Mouse (Mus musculus) intestine, embryonic 14.5 days (tissue): ENCODE data around the gene Sytl5. TPM values are rescaled to one million over a fixed set of nuclear protein-coding genes. Genes with fewer than 3 reads are reported as not detected.

ENCODE experiments used
- ATAC-seq: fragments of 200-750 bp; cut with Nextera tagmentation; replicated peaks from 2 replicates; pipeline ENCODE4 v1.8.0; 2017; ENCODE audit warnings: low read depth, moderate number of reproducible peaks, moderate TSS enrichment, moderate library complexity; ENCODE audit not compliant: low FRiP score, low TSS enrichment
- DNase-seq: peaks from one replicate; pipeline ENCODE4 v3.0.0-alpha.2; 2018; ENCODE audit warnings: low spot score
- H3K27ac ChIP-seq: fragments of 300-500 bp; sonication (generic); 2 replicates; pipeline ENCODE4 v1.5.1; 2014; ENCODE audit warnings: low read depth, mild to moderate bottlenecking, control low read depth
- H3K27me3 ChIP-seq: fragments of 300-500 bp; sonication (generic); replicated peaks from 2 replicates; pipeline ENCODE4 v1.6.1; 2014; ENCODE audit warnings: low read length, control low read depth; ENCODE audit not compliant: control insufficient read depth, insufficient read depth
- H3K36me3 ChIP-seq: fragments of 300-500 bp; sonication (generic); 2 replicates; pipeline ENCODE4 v1.6.1; 2014; ENCODE audit warnings: low read length, control low read depth; ENCODE audit not compliant: control insufficient read depth, insufficient read depth
- H3K4me1 ChIP-seq: fragments of 300-500 bp; sonication (generic); replicated peaks from 2 replicates; pipeline ENCODE4 v1.6.1; 2014; ENCODE audit warnings: low read length, control low read depth, mixed read lengths; ENCODE audit not compliant: control insufficient read depth, insufficient read depth
- H3K4me2 ChIP-seq: fragments of 300-500 bp; sonication (generic); 2 replicates; pipeline ENCODE4 v1.6.1; 2014; ENCODE audit warnings: low read length
- H3K4me3 ChIP-seq: fragments of 300-500 bp; sonication (generic); 2 replicates; pipeline ENCODE4 v1.5.1; 2014; ENCODE audit warnings: low read depth, low read length, control low read depth, mixed read lengths
- H3K9ac ChIP-seq: fragments of 300-500 bp; sonication (generic); 2 replicates; pipeline ENCODE4 v1.6.1; 2014; ENCODE audit warnings: mild to moderate bottlenecking, low read length
- H3K9me3 ChIP-seq: fragments of 300-500 bp; sonication (generic); 2 replicates; pipeline ENCODE4 v1.6.1; 2016; ENCODE audit warnings: low read length, control low read depth; ENCODE audit not compliant: control insufficient read depth
- WGBS: fragments of 180-500 bp; shearing (Covaris S2); extraction: QIAGEN DNeasy Blood & Tissue Kit; methylation state at CpG from one replicate; pipeline ENCODE4 v1.1.7; 2014; 5-methylcytosine and 5-hydroxymethylcytosine counted together
- polyA plus RNA-seq: library from polyadenylated mRNA; unstranded; fragments of >200 nt; fragmentation: Nextera tagmentation; extraction: Ambion mirVana; gene quantifications from 2 replicates; pipeline ENCODE4 v1.2.1, GENCODE M21; 2014

The Sytl5 gene
- polyA plus RNA-seq, 1 experiment from 2014 or later, result 3.0 TPM

GRCm38 (mm10) chrX:10005946-10006345 lies 120.5 kb downstream of the Sytl5 start:
- no peaks in the 10 kb centered on the region for H3K36me3 ChIP-seq
- no peak overlapping the region for H3K9ac ChIP-seq
- H3K27ac ChIP-seq, result no peak overlapping the region
- no peak for DNase-seq
- no peak for ATAC-seq
- no peak overlapping the region for H3K4me2 ChIP-seq
- H3K4me1 ChIP-seq, result no peaks in the 10 kb centered on the region
- WGBS, result 54% methylated on average over 1 of the region's 1 CpGs
- H3K4me3 ChIP-seq, result no peak overlapping the region
- no peaks in the 10 kb centered on the region for H3K27me3 ChIP-seq
- H3K9me3 ChIP-seq, result no peaks in the 10 kb centered on the region

- 97% methylated on average over 1 of the region's 1 CpGs for WGBS
These were observed 122.4 kb downstream of the Sytl5 start for GRCm38 (mm10) chrX:10007675-10008270.

DNA sequence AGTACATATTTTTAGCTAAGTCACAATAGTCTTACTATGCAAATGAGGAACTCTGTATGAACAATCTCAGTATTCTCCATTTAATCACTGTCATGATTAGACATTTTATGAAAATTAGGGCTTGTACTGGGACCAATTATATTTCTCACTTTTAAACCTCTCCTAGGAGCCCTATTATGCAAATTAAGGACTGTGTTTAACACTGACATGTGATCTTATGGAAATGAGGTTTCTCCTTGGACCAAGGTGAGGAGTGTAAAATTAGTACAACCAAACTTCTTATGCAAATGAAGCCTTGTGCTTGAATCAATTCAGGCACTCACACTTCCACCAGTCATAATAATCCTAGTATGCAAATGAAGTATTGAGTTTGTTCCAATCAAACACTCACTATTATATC lies 124.8 kb downstream of the Sytl5 start:
- H3K4me3 ChIP-seq, result no peak overlapping the region
- no peaks in the 10 kb centered on the region for H3K9me3 ChIP-seq
- no peaks in the 10 kb centered on the region for H3K27me3 ChIP-seq
- H3K36me3 ChIP-seq, result no peaks in the 10 kb centered on the region
- DNase-seq (no peak), ATAC-seq (no peak)
- no peak overlapping the region for H3K27ac ChIP-seq
- no peak overlapping the region for H3K4me2 ChIP-seq
- H3K4me1 ChIP-seq, result no peaks in the 10 kb centered on the region
- H3K9ac ChIP-seq, result no peak overlapping the region

More at GRCm38 (mm10) chrX:10007675-10008270, 122.4 kb downstream of the Sytl5 start:
- H3K4me2 ChIP-seq, result no peak overlapping the region
- H3K27me3 ChIP-seq, result no peaks in the 10 kb centered on the region
- no peak overlapping the region for H3K4me3 ChIP-seq
- no peaks in the 10 kb centered on the region for H3K9me3 ChIP-seq
- no peak overlapping the region for H3K27ac ChIP-seq
- DNase-seq (no peak), ATAC-seq (no peak)
- no peak overlapping the region for H3K9ac ChIP-seq
- H3K36me3 ChIP-seq, result no peaks in the 10 kb centered on the region
- no peaks in the 10 kb centered on the region for H3K4me1 ChIP-seq

DNA sequence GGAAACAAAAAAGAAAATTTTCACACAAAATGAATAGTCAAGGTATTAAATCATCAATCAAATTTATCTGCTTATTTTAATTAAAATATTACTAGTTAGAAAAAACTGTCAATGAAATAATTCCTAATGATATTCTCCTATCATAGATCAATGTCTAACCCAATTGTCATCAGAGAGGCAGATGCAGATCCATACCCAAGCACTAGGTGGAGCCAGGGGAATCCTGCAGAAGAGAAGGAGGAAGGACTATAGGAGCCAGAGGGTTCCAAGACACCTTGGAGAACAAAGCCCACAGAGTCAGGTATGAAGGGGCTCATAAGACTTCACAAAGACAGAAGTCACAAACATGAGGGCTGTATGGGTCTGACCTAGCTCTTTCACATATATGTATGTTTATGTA lies 149.2 kb downstream of the Sytl5 start:
- no peaks in the 10 kb centered on the region for H3K9me3 ChIP-seq
- H3K9ac ChIP-seq, result no peak overlapping the region
- no peaks in the 10 kb centered on the region for H3K4me1 ChIP-seq
- H3K27me3 ChIP-seq, result no peaks in the 10 kb centered on the region
- ATAC-seq (no peak), DNase-seq (no peak)
- no peak overlapping the region for H3K4me2 ChIP-seq
- H3K4me3 ChIP-seq, result no peak overlapping the region
- no peak overlapping the region for H3K27ac ChIP-seq
- no peaks in the 10 kb centered on the region for H3K36me3 ChIP-seq

Other genes with a start within 250 kb of the Sytl5 start
- 54.0 and 54.5 TPM in 2 replicates for gene Dynlt3, start 222.6 kb upstream of the Sytl5 start, polyA plus RNA-seq
- gene Hypm, start 38.7 kb upstream of the Sytl5 start, polyA plus RNA-seq, result not detected in 2 replicates
- gene H2al3, start 35.9 kb upstream of the Sytl5 start, polyA plus RNA-seq, result not detected in 2 replicates
- 20.5 and 25.1 TPM in 2 replicates for gene Srpx, start 232.1 kb downstream of the Sytl5 start, polyA plus RNA-seq